Mouse (Mus musculus) splenic B cell, adult 2 months (primary cell): Measurements from ENCODE around the gene Mgst1.

Experiments used
- DNase-seq: peaks from one replicate; pipeline ENCODE4 v3.0.0-alpha.2; 2011; ENCODE audit warnings: low read depth, low spot score
- H3K27me3 ChIP-seq: 2 replicates; pipeline ENCODE4 v1.6.1; 2012; ENCODE audit warnings: mild to moderate bottlenecking, low read length, moderate library complexity, mixed read lengths; ENCODE audit not compliant: control insufficient read depth, poor library complexity, insufficient read depth, severe bottlenecking
- H3K36me3 ChIP-seq: 2 replicates; pipeline ENCODE4 v1.6.1; 2012; ENCODE audit warnings: mild to moderate bottlenecking, low read length, moderate library complexity, mixed read lengths; ENCODE audit not compliant: control insufficient read depth, poor library complexity, insufficient read depth, severe bottlenecking

Mgst1 gene

DNA sequence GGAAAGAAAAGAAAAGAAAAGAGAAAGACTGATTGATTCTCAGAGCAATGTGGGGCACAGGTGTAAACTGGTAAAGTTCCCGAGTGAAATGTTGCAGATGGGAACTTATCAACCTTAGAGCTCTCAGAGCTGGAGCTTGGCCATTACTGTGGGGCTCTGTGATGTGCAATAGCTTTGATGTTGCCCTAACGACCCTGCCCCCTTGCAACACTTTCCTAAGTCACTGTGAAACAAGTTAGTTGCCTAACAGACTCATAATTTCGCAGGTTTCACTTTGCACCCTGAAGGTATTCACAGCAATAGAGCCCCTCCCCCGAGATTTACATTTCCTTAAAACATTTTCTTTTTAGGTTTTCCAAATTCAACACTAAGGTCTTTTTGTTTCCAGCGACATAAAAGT is at the start of gene Mgst1:
Gene Mgst1 (plus strand): TSS at position 387 of the 400 bp plus-strand sequence.
- H3K36me3 ChIP-seq, result no peaks in the 10 kb centered on the region
- DNase-seq, result peak; percentile 16
- H3K27me3 ChIP-seq, result no peaks in the 10 kb centered on the region; the same call in 1 of the 2 replicates

DNA sequence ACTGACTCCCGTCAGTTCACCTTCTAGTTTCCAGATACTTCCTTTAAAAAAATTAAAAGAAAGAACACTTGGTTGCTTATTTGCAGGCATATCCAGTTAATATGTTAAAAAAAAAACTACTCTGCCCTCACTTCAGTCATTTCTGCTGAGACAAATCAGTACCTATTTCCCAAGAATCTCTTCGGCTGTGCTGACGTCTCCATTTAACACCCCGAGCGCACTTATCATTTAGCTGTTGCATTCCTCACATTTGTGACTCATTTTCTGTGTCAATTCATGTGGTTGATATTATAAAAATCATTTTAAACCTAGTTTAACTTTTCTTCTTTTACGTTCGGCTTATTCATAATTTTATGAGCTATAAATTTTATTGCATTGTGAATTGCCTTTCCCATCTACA is 47.7 kb upstream of the Mgst1 start:
- H3K36me3 ChIP-seq, result no peaks in the 10 kb centered on the region
- no peaks in the 10 kb centered on the region for H3K27me3 ChIP-seq
- no peak for DNase-seq

DNA sequence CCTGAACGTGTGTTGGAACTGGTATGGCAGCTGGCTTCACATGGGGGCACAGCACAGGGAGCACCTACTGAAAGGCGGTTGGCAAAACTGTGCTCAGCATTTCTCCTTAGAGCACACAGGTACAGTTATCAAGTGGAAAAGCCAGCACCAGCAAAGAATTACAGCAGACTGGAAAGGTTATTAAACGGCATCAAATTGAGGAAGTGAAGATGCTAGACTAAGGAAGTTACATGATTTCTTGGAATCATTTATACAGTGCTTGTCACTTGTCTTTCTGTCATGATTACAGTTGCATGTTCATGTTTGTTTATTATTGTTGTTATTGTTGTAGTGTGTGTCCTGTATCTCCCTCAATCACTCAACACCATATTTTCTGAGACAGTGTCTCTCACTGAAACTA is 45.1 kb upstream of the Mgst1 start:
- no peak for DNase-seq
- Histone ChIP-seq H3K27me3 (no peaks in the 10 kb centered on the region), H3K36me3 (no peaks in the 10 kb centered on the region)

DNA sequence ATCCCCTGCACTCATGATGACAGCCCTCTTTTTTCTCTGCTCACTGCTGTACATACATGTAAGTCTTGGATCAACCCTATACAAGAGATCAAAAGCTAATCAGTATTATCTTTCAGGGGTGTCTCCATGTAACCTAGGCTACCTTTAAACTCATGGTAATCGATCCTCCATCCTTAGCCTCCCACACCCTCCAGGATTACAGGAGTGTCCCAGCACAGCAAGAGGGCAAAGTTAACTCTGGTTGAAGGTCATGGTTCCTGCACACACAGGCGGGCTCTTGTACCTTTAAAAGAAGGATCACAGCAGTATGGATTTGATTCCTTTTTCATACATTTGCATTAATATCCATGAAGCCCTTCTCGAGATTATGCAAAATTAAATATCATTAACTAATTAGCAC is 40.5 kb upstream of the Mgst1 start:
- H3K36me3 ChIP-seq, result no peaks in the 10 kb centered on the region
- no peak for DNase-seq

DNA sequence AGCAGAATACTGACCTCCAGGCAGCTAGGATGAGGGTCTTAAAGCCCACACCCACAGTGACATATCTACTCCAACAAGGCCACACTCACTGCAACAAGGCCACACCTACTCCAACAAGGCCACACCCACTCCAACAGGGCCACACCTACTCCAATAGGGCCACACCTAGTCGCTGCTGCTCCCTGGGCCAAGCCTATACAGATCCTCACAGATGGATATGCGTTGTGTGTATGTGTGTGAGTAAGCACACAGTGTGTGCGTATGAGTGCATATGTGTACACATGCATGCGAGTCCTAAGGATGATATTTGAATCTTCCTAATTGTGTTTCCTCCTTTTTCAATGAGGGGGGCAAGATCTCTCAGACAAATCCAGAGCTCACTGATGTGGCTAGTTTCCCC is 38.3 kb upstream of the Mgst1 start:
- Histone ChIP-seq H3K36me3 (no peaks in the 10 kb centered on the region), H3K27me3 (no peaks in the 10 kb centered on the region)
- no peak for DNase-seq

More for the DNA sequence above, 40.5 kb upstream of the Mgst1 start:
- no peaks in the 10 kb centered on the region for H3K27me3 ChIP-seq

DNA sequence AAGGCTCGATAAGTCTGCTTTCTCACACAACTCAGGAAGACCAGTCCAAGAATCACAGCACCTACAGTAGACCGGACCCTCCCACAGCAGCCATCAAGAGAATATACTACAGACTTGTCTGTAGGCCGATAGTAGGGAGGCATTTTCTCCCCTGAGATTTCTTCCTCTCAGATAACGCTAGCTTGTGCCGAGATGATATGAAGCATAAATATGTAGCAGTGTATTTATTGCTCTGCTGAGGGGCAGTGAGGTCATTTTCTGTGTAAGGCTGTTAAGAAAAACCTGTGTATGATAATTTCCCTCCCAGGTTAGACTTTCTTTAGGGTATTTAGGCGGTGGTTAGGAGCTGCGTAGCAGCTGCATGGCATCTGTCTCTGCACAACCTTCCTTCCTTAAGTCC is 37.2 kb upstream of the Mgst1 start:
- H3K27me3 ChIP-seq, result no peaks in the 10 kb centered on the region
- DNase-seq, result no peak
- no peaks in the 10 kb centered on the region for H3K36me3 ChIP-seq

DNA sequence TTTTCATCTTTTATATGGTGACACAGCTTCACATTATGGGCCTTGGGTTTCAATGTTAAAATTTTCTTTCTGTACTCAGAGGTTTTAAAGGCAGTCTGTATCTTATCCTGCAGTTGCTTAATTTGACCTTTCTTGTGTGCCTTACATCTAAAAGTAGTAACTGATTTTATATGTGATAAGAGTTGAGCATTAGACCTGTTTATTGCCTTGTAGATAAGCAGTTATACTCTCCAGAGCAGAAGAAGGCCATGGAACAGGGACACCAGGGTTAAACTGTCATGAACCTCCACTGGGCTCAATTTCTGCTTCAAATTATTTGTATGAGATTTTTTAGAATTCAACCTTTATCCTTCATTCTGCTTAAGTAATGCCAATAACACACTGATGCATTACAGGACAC is 35.6 kb upstream of the Mgst1 start:
- no peaks in the 10 kb centered on the region for H3K27me3 ChIP-seq
- H3K36me3 ChIP-seq, result no peaks in the 10 kb centered on the region
- DNase-seq, result no peak

DNA sequence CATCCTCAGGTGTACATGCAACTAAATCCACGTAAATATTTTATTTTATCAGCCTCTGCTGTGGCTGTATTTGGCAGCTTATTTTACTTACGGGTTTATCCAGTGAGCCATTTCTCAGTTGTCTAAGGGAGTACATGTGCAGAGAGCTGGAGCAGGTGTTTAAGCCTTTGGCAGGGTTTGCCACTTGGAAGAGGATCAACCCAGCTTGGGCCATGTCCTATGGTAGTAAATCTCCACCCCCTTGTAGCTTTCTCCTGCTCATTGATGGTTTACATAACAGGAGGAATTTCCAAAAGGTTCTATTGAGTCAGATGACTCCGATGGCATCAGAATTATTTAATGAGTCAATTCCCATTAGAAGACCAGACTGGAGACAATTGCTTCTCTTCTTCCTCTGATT is 22.6 kb upstream of the Mgst1 start:
- no peak for DNase-seq
- Histone ChIP-seq H3K36me3 (no peaks in the 10 kb centered on the region), H3K27me3 (no peaks in the 10 kb centered on the region)

DNA sequence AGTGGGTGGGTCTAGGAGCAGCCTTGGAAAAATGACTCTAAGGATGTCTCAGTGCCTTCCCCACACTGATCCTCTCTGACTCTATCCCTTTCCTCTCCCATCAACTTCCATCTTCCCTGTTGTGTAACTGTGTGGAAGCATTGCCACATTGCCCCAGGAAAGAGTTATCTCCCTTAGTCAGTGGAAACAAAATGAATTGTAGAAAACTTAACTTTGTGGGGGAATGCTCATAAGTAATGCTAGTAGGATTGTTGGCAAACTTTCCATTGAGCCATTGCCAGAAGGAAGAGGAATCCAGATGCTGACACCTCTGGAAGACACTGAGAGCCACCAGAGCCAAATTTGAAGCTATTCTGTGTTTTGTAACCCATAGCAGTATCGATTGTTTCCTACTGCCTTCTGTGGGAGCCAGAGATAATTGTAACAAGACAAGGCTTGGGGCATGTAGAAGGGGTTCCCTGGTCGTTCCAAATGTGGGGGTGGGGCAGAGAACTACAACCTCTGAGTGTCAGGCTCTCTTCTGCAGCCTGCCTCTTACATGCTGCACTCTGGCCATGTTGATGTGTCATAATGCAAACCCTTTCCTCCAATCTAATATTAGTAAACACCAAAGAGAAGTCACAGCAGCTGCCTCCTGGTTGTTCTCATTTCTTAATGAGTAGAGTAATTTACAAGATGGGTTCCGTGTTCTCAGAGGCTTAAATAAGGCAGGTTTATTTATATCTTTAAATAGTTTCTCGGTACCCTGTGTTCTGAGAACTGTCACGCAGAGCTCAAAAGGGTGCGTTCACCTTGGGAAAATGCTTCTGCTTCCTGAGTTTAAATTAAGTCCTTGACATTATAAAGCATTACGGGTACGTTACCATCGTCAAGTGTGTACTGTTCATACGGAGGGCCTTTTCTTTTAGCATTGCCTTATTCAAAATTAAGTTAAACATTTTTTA is 11.5 kb upstream of the Mgst1 start:
- no peaks in the 10 kb centered on the region for H3K27me3 ChIP-seq
- H3K36me3 ChIP-seq, result no peaks in the 10 kb centered on the region
- no peak for DNase-seq

DNA sequence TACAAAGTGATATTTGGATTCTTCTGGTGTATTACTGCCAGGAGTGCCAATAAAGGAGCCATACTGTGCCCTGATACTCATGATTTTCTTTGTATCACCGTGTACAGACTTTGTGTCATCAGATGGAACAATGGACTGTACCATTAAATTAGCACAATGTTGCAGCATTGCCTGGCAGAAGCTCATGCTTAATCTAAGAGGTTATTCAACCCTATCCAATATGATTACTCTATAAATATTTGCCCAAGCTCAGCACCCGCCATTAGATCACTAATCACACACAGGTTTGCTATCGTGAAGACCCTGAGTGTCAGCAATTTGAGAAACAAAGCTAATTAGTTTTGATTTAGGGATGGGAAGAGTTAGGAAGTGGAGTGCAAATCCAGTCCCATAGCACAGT is 9.6 kb upstream of the Mgst1 start:
- Histone ChIP-seq H3K36me3 (no peaks in the 10 kb centered on the region), H3K27me3 (no peaks in the 10 kb centered on the region)
- no peak for DNase-seq

DNA sequence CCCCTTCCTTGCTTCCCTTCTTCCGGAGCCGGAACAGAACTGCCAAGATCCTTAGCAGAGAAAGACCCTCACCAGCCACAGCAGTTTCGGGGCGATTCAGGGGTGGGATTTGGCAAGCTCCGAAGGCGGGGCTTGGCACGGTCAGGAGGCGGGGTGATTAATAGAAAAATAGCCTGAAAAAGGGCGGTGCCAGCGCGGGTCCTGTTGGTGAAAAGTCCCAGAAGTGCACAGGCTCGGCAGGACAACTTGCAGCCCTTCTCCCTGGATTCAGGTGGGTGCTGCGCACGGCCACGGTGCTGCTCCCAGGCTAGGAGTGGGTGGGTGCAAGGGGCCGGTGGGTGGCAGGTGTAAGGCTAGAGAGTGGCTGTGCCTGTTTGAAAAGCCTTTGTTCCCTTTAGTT is 220 bp downstream of the Mgst1 start:
- DNase-seq, result peak; percentile 20
- Histone ChIP-seq H3K36me3 (no peaks in the 10 kb centered on the region), H3K27me3 (no peaks in the 10 kb centered on the region; the same call in 1 of the 2 replicates)

DNA sequence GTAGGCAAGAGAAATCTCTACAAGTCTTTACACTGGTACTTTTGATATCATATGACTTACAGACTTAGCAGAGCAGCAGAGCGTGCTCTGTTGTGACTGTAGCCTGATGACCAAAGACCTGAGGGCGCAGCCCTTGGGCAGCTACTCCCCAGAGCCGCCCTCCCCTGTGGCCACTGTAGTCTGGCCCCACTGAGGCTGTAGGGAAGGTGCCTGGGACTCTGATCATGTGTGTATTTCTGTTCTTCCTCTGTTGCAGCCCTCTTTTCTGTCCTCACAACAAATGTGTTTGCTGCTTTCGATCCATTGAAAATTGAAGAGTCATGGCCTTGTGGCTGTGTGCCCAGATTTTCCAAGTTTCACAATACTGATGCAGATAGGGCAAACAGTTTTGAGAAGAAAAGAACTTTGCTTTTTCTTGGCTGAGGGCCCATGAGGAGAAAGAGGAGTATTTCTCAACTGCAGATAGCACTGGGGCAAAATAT is 1.0 kb downstream of the Mgst1 start:
- Histone ChIP-seq H3K36me3 (no peaks in the 10 kb centered on the region), H3K27me3 (no peaks in the 10 kb centered on the region; the same call in 1 of the 2 replicates)
- peak; percentile 4 for DNase-seq

DNA sequence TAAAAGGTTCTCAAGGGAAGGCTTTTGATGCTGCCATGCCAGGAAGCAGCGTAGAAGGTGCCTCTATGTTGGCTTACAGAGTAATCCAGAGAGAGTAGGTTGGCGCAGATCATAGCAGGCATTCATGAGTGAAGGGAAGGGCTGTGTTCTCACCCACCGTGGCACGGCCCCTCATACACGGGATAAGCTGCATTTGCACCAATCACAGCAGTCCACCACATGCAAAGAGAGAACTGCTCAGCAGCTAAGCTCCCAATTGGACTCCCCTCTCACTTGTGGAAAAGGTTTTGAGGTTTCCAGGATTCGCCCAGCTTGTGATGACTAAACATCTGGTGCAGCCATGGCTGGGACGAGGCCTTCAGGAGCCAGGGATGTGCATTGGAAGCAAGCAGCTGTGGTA is 2.5 kb downstream of the Mgst1 start:
- no peak for DNase-seq

DNA sequence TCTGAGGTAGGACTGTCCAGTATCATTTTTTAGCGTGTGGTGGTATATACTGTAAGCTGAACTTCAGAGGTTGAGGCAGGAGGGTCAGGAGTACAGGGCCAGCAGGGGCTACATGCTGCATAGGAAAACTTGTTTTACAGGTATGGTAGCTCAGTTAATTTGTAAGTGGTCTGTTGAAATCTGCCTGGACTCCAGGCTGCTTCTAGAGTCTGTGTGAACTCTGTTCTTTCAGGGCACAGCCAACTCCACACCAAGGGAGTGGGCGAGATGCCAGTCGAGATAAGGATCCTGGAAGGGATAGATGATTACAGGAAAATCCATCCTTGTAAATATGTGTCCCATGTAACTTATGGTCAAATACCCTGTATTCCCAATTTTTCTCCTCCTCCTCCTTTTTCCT is 3.3 kb downstream of the Mgst1 start:
- DNase-seq, result no peak
- Histone ChIP-seq H3K27me3 (no peaks in the 10 kb centered on the region; the same call in 1 of the 2 replicates), H3K36me3 (no peaks in the 10 kb centered on the region)

More for the DNA sequence above, 2.5 kb downstream of the Mgst1 start:
- no peaks in the 10 kb centered on the region; the same call in 1 of the 2 replicates for H3K27me3 ChIP-seq
- H3K36me3 ChIP-seq, result no peaks in the 10 kb centered on the region

DNA sequence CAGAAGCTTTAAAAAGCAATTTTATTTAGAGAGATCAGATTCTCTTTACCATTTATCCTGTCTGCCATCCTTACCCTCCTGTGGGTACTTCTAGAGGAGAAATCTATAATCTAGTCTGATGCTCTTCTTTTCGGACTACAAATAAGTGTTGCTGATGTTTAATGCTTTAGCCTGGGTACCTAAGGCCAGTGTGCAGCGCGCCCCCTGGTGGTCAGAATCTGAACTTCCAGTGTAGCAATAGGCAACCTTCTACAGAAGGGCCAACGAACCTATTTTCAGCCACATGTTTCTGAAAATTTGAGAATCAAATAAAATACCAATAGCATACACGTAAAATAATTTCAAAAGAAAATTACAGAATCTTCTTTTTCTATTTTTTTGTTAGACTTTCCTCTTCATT is 13.0 kb downstream of the Mgst1 start:
- H3K27me3 ChIP-seq, result no peaks in the 10 kb centered on the region
- no peaks in the 10 kb centered on the region for H3K36me3 ChIP-seq
- peak; percentile 67 for DNase-seq
